Comparison of ENCODE assay signal across 16 mouse cellular contexts in genomic region chr8:82285866-82286265, GRCm38 (mm10).
DNase-seq lines count a peak whose midpoint lies in the region.
"Had no signal": no experiment of that assay in that cellular context is flagged by ENCODE, and none has a peak within 500 bp of the region (broad histone marks: within the 10 kb centered on the region; RNA-seq: fewer than 3 reads in every experiment).

No protein-coding gene starts in this region.

- intact Hi-C loops in left cerebral cortex, postnatal 4 days (cut with DNase I), result no loop called here
- intact Hi-C loops in left cerebral cortex, postnatal 14 days (cut with DNase I), result no loop called here
- intact Hi-C loops in heart, postnatal 25 days (cut with DNase I), result no loop called here

- peak; percentile 59 for DNase-seq in left cerebral cortex, postnatal 4 days
- no peak for DNase-seq in left cerebral cortex, postnatal 14 days (ENCODE audit: low spot score in 2 of 2)
- DNase-seq in cerebellum, adult 11 months, result peak; percentile 29
- peak; percentile 65 for DNase-seq in cerebellum, adult 9-10 months
- DNase-seq in cerebellum, postnatal 36 days, result peak; percentile 55 to 58
- DNase-seq in retina, embryonic 14.5 days (ENCODE audit: low spot score), result no peak
- DNase-seq in heart, postnatal 25 days (ENCODE audit: low spot score), result no peak
- DNase-seq: adrenal gland, postnatal 10 days; gastrocnemius, postnatal 25 days; heart, adult 11 months; kidney, adult 9 months; kidney, postnatal 14 days; liver, embryonic 13.5 days; lung, adult 2 months; lung, postnatal 10 days; right cerebral cortex, postnatal 14 days had no signal

Comparison
In these comparisons a context has a peak if more than half of its experiments do, and no peak if none do; other contexts are left out.
1. DNase-seq: peak in left cerebral cortex, postnatal 4 days (single experiment), cerebellum, adult 11 months (single experiment), cerebellum, adult 9-10 months (single experiment) and cerebellum, postnatal 36 days (2 of 2); none in left cerebral cortex, postnatal 14 days (0 of 2), retina, embryonic 14.5 days (single experiment) and heart, postnatal 25 days (single experiment).